Mouse (Mus musculus) midbrain, embryonic 16.5 days (tissue): ENCODE data around the gene Rdh8. TPM values are rescaled to one million over a fixed set of nuclear protein-coding genes. Genes with fewer than 3 reads are reported as not detected.
A peak's percentile ranks its signal among the peaks of the same experiment; 100 is the strongest.

Source experiments
- ATAC-seq: fragments of 200-750 bp; cut with Nextera tagmentation; 2 replicates; pipeline ENCODE4 v1.8.0; 2017; ENCODE audit warnings: moderate TSS enrichment
- H3K27ac ChIP-seq: fragments of 300-500 bp; sonication (generic); 2 replicates; pipeline ENCODE4 v1.5.1; 2014; ENCODE audit warnings: mild to moderate bottlenecking, low read length, mixed read lengths
- H3K27me3 ChIP-seq: fragments of 300-500 bp; sonication (generic); 2 replicates; pipeline ENCODE4 v1.6.1; 2014; ENCODE audit warnings: low read depth, low read length, mixed read lengths; ENCODE audit not compliant: control insufficient read depth, insufficient read depth
- H3K36me3 ChIP-seq: fragments of 300-500 bp; sonication (generic); 2 replicates; pipeline ENCODE4 v1.6.1; 2014; ENCODE audit warnings: mild to moderate bottlenecking, low read length, moderate library complexity, mixed read lengths; ENCODE audit not compliant: control insufficient read depth, insufficient read depth
- H3K4me1 ChIP-seq: fragments of 300-500 bp; sonication (generic); 2 replicates; pipeline ENCODE4 v1.6.1; 2014; ENCODE audit warnings: mild to moderate bottlenecking, low read length, mixed read lengths; ENCODE audit not compliant: control insufficient read depth, insufficient read depth
- H3K4me2 ChIP-seq: fragments of 300-500 bp; sonication (generic); 2 replicates; pipeline ENCODE4 v1.6.1; 2014; ENCODE audit warnings: mild to moderate bottlenecking, low read length, mixed read lengths
- H3K4me3 ChIP-seq: fragments of 300-500 bp; sonication (generic); 2 replicates; pipeline ENCODE4 v1.5.1; 2014; ENCODE audit warnings: low read depth, mild to moderate bottlenecking, low read length, moderate library complexity, mixed read lengths
- H3K9ac ChIP-seq: fragments of 300-500 bp; sonication (generic); 2 replicates; pipeline ENCODE4 v1.6.1; 2014; ENCODE audit warnings: low read depth, low read length, mixed read lengths
- H3K9me3 ChIP-seq: fragments of 300-500 bp; sonication (generic); replicated peaks from 2 replicates; pipeline ENCODE4 v1.6.1; 2014; ENCODE audit warnings: mild to moderate bottlenecking, low read length, mixed read lengths; ENCODE audit not compliant: control insufficient read depth, poor library complexity, severe bottlenecking
- WGBS: fragments of 180-500 bp; shearing (Covaris S2); extraction: QIAGEN DNeasy Blood & Tissue Kit; methylation state at CpG from one replicate; pipeline ENCODE4 v1.1.7; 2014; 5-methylcytosine and 5-hydroxymethylcytosine counted together
- polyA plus RNA-seq: library from polyadenylated mRNA; unstranded; fragments of >200 nt; fragmentation: Nextera tagmentation; extraction: Ambion mirVana; gene quantifications from 2 replicates; pipeline ENCODE4 v1.2.1, GENCODE M21; 2015

Gene Rdh8
- polyA plus RNA-seq, 1 experiment from 2014 or later, result not detected

DNA sequence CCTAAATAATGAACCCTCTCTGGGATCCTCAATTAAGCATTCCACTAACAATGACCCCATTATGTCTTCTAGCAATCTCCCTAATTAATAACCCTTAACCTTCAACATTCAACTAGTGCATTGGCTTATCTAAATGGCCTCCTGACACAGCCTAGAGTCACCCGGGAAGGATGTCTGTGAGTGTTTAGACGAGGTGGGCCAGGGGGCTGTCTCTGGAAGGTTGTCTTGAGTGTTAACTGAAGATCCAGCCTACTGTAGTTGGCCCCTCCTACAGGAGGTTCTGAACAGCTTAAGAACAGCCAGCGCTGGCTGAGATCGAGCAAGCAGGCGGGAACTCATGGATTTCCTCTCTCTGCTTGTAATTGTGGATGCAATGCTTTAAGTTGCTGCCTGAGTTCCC lies 12.6 kb upstream of the Rdh8 start:
- no peaks in the 10 kb centered on the region for H3K27me3 ChIP-seq
- H3K36me3 ChIP-seq, result no peaks in the 10 kb centered on the region
- H3K4me1 ChIP-seq, result no peaks in the 10 kb centered on the region
- no peak overlapping the region for H3K4me3 ChIP-seq
- ATAC-seq, result no peak
- H3K27ac ChIP-seq, result no peak overlapping the region
- H3K9ac ChIP-seq, result no peak overlapping the region
- peaks cover 5% of the 10 kb centered on the region; the same call in 1 of the 2 replicates for H3K9me3 ChIP-seq
- H3K4me2 ChIP-seq, result no peak overlapping the region
- WGBS, result 61% methylated on average over 5 of the region's 5 CpGs

DNA sequence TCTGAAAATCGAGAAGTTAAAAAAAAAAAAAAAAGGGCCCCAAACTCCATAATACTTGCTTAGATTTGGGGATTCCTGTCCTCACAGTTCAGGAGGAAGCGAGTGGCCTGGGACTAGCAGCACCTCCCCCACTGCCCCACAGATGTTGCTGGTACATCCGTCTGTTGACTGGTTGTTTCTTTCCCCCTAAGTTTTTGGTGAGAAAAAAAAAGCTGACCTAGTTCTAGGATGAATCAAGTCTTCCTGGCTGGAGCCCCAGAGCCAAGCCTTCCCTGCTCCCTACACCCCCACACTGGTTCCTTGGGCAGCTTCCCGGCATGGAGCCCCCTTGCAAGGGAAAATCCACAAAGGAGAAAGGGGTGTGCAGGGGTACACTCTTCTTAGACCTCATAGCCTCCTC lies 8.0 kb upstream of the Rdh8 start:
- H3K4me2 ChIP-seq, result no peak overlapping the region
- H3K27ac ChIP-seq, result no peak overlapping the region
- no peaks in the 10 kb centered on the region for H3K36me3 ChIP-seq
- H3K9me3 ChIP-seq, result no peaks in the 10 kb centered on the region
- peaks cover 8% of the 10 kb centered on the region; the same call in 1 of the 2 replicates for H3K27me3 ChIP-seq
- H3K4me3 ChIP-seq, result no peak overlapping the region
- ATAC-seq, result no peak
- H3K4me1 ChIP-seq, result peaks cover 5% of the 10 kb centered on the region; the same call in 1 of the 2 replicates
- WGBS, result 47% methylated on average over 4 of the region's 4 CpGs
- H3K9ac ChIP-seq, result no peak overlapping the region

DNA sequence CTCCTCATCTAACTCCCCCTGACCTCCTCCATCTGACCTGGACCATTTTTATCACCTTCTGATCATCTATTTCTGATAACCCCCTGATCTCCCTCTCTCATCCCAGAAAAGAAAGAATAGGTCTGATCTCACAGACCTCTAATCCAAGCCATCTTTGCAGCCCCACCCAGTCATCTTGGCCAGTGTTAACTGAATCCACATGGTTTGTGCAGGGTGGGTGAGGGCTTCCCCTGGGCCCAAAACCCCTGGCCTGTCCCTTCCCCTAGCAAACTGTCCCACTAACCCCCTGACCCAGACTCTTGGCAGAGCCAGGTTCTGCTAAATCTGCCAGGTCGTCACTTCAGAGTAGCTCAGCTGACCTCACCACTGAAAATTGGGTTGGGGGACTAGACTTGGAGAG lies 7.5 kb upstream of the Rdh8 start:
- H3K4me2 ChIP-seq, result no peak overlapping the region
- H3K4me3 ChIP-seq, result no peak overlapping the region
- no peaks in the 10 kb centered on the region for H3K36me3 ChIP-seq
- H3K4me1 ChIP-seq, result peaks cover 5% of the 10 kb centered on the region; the same call in 1 of the 2 replicates
- ATAC-seq, result no peak
- no peak overlapping the region for H3K27ac ChIP-seq
- no peaks in the 10 kb centered on the region for H3K9me3 ChIP-seq
- no peak overlapping the region for H3K9ac ChIP-seq
- peaks cover 8% of the 10 kb centered on the region; the same call in 1 of the 2 replicates for H3K27me3 ChIP-seq
- 76% methylated on average over 1 of the region's 1 CpGs for WGBS

DNA sequence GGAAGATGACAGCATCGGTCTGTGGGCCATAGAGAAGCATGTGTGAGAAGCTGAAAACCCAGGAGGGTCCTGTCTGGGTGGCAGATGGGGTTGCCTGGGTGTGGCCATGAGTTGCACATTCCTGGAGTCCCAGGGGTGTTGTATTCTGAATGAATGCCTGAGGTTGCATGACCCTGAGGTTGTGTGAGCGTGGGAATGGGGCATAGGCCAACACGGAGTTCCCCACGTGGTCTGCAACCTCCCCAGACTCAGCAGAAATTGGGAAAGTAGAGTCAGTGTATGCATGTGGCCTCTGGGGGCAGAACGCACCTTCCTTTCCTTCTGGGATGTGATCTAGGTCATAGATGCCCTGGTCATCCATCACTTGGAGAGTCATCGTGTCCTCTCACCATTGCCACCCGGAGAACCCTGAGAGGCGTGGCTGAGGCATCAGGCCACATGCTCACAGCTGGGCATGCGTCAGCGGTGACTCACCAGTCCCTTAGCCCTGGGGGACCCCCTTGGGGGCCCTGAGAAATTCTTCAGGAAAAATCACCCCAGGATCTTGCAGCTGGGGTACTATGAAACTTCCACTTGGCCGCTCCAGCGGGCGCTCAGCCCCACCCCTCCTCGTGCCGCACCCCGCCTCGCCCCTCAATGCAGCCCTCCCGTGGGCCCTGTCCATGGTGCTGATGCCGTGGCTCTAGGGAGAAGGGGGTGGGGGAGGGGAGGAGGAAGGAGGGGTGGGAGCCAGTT lies 5.6 kb upstream of the Rdh8 start:
- H3K27ac ChIP-seq, result no peak overlapping the region
- H3K4me1 ChIP-seq, result peaks cover 5% of the 10 kb centered on the region; the same call in 1 of the 2 replicates
- H3K9ac ChIP-seq, result no peak overlapping the region
- no peak for ATAC-seq
- H3K4me3 ChIP-seq, result no peak overlapping the region
- 15% methylated on average over 17 of the region's 19 CpGs for WGBS
- H3K36me3 ChIP-seq, result no peaks in the 10 kb centered on the region
- no peaks in the 10 kb centered on the region for H3K9me3 ChIP-seq
- peaks cover 8% of the 10 kb centered on the region; the same call in 1 of the 2 replicates for H3K27me3 ChIP-seq
- H3K4me2 ChIP-seq, result no peak overlapping the region

DNA sequence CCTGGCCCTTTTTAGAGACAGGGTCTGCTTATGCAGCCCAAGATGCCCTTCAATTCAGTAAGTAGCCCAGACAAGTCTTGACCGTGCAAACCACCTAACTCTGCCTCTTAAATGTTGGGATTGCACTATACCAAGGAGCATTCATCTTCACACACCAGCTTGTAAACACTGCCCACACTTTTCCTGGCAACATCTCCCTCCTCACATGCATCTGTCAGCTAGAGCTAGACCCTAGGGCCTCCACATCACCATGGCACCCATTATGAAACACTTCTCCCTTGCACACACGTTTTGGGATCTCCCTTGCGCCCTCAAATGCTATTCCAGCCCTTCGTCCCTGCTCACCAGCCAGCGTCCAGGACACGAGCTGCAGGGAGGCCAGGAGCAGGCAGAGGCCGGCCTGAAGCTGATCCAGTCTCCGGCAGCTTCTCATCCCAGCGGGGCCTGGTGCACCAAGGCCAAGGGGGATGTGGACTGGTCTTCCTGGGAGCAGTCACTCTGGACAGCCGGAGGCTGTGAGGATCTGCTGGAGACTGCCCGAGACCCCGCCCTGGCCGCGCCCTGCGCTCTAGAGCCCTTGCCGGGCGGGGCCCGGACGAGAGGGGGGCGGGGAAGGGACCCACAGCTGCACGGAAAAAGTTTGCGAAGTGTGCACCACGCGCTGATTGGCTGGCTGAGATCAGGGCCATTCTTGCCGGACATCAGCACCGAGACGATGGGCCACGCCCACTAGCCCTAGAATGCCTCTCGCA lies 3.6 kb upstream of the Rdh8 start, which contains the start of gene Col5a3:
Gene Col5a3, minus strand, starts transcription at position 547 of the 752 bp plus-strand sequence.
- 5% methylated on average over 28 of the region's 29 CpGs for WGBS
- H3K9ac ChIP-seq, result 0 out of 2 replicates have a peak within 1 kb of the TSS, but pooled peaks have one; percentile 25

DNA sequence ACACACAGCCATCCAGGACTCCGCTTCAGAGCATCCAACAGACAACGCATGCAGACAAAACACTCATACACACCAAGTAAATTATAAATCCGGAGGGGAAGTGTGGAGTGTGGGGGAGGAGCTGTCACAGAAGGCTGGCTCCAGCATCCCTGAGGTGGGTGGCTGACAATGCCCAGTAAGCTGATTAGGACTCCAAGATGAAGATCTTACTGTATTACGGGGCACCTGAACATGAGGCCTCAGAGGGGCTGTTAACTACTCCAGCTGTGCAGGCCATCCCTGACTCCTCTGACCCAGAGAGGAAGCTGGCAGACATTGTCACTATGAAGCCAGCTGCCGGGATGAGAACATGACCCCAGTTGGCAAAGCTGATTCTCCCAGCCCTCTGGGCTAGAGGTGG lies 1.7 kb downstream of the Rdh8 start:
- H3K4me3 ChIP-seq, result no peak overlapping the region
- no peak overlapping the region for H3K4me2 ChIP-seq
- no peaks in the 10 kb centered on the region for H3K36me3 ChIP-seq
- no peaks in the 10 kb centered on the region for H3K9me3 ChIP-seq
- no peak overlapping the region for H3K27ac ChIP-seq
- H3K27me3 ChIP-seq, result peaks cover 2% of the 10 kb centered on the region; the same call in 1 of the 2 replicates
- ATAC-seq, result no peak
- peaks cover under 1% of the 10 kb centered on the region; the same call in 1 of the 2 replicates for H3K4me1 ChIP-seq
- no peak overlapping the region for H3K9ac ChIP-seq
- 74% methylated on average over 5 of the region's 5 CpGs for WGBS

More for the DNA sequence above, 3.6 kb upstream of the Rdh8 start, which contains the start of gene Col5a3:
- Histone ChIP-seq H3K9me3 (no peaks in the 10 kb centered on the region), H3K4me3 (0 out of 2 replicates have a peak within 1 kb of the TSS, but pooled peaks have one; percentile 5), H3K4me2 (peak within 1 kb of the TSS; percentile 43), H3K27ac (no peak within 1 kb of the TSS), H3K4me1 (peaks cover 5% of the 10 kb centered on the region; the same call in 1 of the 2 replicates), H3K27me3 (peaks cover 8% of the 10 kb centered on the region; the same call in 1 of the 2 replicates), H3K36me3 (no peaks in the 10 kb centered on the region)
- no peak for ATAC-seq

DNA sequence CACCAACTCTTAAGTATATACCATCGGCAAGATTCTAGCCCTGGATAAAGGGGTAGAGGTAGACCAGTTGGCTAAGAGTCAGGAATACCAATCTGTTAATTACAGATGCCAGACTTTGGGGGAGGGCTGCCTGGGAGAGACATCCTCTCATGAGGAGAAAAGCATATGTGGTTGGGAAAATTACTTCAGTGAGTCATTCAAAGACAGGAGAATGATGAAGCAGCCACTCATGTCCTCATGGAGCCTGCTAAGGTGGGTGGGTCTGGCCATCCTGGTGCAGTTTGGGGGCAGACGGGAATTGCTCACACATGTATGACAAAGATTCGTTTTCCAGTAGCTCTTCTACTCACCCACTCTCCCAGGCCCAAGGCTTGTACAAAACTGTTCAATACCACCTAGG lies 4.5 kb downstream of the Rdh8 start:
- WGBS, result 87% methylated on average over 3 of the region's 3 CpGs
- Histone ChIP-seq H3K4me2 (no peak overlapping the region), H3K36me3 (no peaks in the 10 kb centered on the region)

DNA sequence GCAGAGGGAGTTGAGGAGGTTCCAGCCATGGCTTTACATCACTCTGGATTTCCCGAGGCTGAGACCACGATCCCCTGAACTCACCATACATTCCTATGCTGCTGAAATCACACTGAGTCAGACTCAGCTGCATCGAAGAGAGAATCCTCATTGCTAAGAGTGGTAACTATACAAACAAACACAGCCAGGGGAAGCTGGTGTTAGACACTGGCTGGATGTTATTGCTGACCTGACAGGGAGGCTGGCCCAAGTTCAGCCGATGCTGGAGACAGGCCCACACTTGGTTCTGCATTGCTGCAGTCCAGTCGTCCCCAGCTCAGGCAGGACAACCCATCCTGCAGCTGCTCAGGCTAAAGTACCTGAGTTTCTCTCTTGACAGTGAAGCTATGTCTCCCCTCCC lies 7.5 kb downstream of the Rdh8 start:
- H3K9ac ChIP-seq, result no peak overlapping the region
- H3K27me3 ChIP-seq, result no peaks in the 10 kb centered on the region
- H3K9me3 ChIP-seq, result no peaks in the 10 kb centered on the region
- H3K27ac ChIP-seq, result no peak overlapping the region
- ATAC-seq, result no peak
- no peak overlapping the region for H3K4me3 ChIP-seq
- no peaks in the 10 kb centered on the region for H3K4me1 ChIP-seq
- no peak overlapping the region for H3K4me2 ChIP-seq
- 76% methylated on average over 5 of the region's 5 CpGs for WGBS
- H3K36me3 ChIP-seq, result no peaks in the 10 kb centered on the region

More for the DNA sequence above, 4.5 kb downstream of the Rdh8 start:
- no peak for ATAC-seq
- no peak overlapping the region for H3K27ac ChIP-seq
- no peak overlapping the region for H3K9ac ChIP-seq
- no peaks in the 10 kb centered on the region for H3K4me1 ChIP-seq
- no peaks in the 10 kb centered on the region for H3K9me3 ChIP-seq
- no peaks in the 10 kb centered on the region for H3K27me3 ChIP-seq
- no peak overlapping the region for H3K4me3 ChIP-seq

DNA sequence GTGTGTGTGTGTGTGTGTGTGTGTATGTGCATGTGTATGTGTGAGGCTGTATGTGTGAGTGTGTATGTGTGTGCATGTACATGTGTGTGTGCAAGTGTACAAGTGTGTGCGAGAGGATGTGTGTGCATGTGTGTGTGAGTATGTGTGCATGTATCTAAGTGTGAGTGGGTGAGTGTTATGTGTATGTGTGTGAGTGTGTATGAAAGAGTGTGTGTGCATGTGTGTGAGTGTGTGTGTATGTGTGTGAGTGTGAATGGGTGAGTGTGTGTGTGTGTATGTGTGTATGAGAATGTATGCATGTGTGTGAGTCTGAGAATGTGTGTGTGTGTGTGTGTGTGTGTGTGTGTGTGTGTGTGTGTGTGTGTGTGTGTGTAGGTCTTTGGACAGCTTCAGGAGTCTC lies 9.8 kb downstream of the Rdh8 start:
- Histone ChIP-seq H3K27ac (no peak overlapping the region), H3K4me3 (no peak overlapping the region), H3K9me3 (no peaks in the 10 kb centered on the region), H3K9ac (no peak overlapping the region), H3K4me1 (0 out of 2 replicates have a peak, but pooled peaks cover 2% of the 10 kb centered on the region), H3K27me3 (no peaks in the 10 kb centered on the region), H3K4me2 (no peak overlapping the region), H3K36me3 (no peaks in the 10 kb centered on the region)
- ATAC-seq, result no peak
- WGBS, result 100% methylated on average over 1 of the region's 1 CpGs
